Mouse (Mus musculus): ENCODE data around the gene Ush1c. TPM values are rescaled to one million over a fixed set of nuclear protein-coding genes. Genes with fewer than 3 reads are reported as not detected.

The Ush1c gene
- total RNA-seq, 2 experiments from 2014 or later = 0.16 TPM; not detected in 1

DNA sequence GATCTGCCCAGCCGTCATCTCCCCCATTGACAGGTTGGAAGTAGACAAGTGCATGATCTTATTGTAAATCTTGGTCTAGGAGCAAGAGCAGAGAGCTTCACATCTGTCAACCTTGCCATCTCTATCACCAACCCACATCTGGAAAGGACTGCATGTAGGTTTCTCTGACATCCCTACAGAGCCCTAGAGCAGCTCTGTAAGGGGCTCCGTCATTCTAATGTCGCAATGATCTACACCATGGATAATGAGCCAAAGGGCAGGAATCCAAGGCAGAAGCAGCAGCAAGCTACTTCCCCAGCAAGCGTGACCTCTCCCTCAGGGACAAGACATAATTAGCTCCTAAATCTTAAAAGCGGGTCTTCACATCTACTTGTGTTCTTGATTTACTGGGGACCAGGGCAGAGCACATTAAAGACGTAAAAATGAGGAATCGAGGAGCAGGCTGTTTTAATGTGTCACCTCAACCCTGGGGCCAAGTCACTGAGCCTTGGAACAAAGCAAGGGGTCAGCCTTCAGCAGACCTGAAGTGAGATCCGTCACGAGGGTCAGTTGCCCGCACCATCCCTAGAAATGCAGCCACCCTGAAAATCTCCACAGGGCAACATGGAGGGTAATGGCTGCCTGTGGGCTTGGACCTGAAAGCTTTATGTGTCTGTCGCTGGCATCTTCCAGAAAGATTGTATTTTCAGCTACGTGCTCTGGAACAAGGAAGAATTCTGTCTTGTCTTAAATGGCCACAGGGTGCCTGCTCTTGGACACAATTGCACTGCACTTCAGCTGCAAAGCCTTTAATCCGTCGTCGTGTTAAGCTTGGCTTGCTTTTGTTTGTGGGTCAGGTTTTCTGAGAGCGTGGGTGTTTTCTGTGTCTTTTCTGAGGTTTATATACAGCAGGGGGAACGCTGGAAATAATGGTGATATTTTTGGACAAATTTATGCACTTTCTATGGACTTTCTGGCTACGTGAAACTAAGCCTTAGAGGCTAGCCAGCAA lies 83.5 kb downstream of the Ush1c start:
- DNase-seq (ENCODE audit: extremely low spot score in 1 of 2, low spot score in 2 of 2) = no peak
- intact Hi-C loops (cut with DNase I) = loop anchor here (5.0 kb wide), 1 partner anchor 332 kb away; the partner anchor contains the start of gene Kcnj14

GRCm38 (mm10) chr7:46152819-46153351 lies 85.4 kb downstream of the Ush1c start:
- intact Hi-C loops (cut with DNase I) = loop anchor here (5.0 kb wide), 1 partner anchor 331 kb away; the partner anchor contains the start of gene Kcnj14
- DNase-seq (ENCODE audit: extremely low spot score in 1 of 2, low spot score in 2 of 2) = no peak

- intact Hi-C loops (cut with DNase I) = no loop called here
- DNase-seq (ENCODE audit: extremely low spot score in 1 of 2, low spot score in 2 of 2) = no peak
These were observed 90.9 kb downstream of the Ush1c start for GRCm38 (mm10) chr7:46147417-46147816.

GRCm38 (mm10) chr7:46146675-46147308 lies 91.5 kb downstream of the Ush1c start:
- intact Hi-C loops (cut with DNase I) = no loop called here
- DNase-seq (ENCODE audit: extremely low spot score in 1 of 2, low spot score in 2 of 2) = no peak

Other genes with a start within 250 kb of the Ush1c start
- 1 to 10 TPM; 3.9 to 4.4 TPM for gene Abcc6, start 208.2 kb downstream of the Ush1c start, total RNA-seq (2021)
- 100 to 1,000 TPM; 109 to 115 TPM for gene Nomo1, start 204.8 kb downstream of the Ush1c start, total RNA-seq (2021)
- gene Kcnj11, start 137.7 kb downstream of the Ush1c start, total RNA-seq (2021) = 10 to 100 TPM; 19.4 to 19.5 TPM
- 10 to 100 TPM; 28.8 to 31.1 TPM for gene Abcc8, start 58.5 kb downstream of the Ush1c start, total RNA-seq (2021)
- under 1 TPM; 0.26 to 0.34 TPM for gene Otog, start 2.5 kb upstream of the Ush1c start, total RNA-seq (2021)
- gene Myod1, start 138.0 kb upstream of the Ush1c start, total RNA-seq (2021) = not detected
- 10 to 100 TPM; 52.9 to 53.4 TPM for gene Kcnc1, start 158.0 kb upstream of the Ush1c start, total RNA-seq (2021)